Mouse (Mus musculus) neural tube, embryonic 11.5 days (tissue): ENCODE measurements around the gene Gnl3. TPM values are rescaled to one million over a fixed set of nuclear protein-coding genes. Genes with fewer than 3 reads are reported as not detected.

Source experiments
- ATAC-seq: fragments of 200-750 bp; cut with Nextera tagmentation; 2 replicates; pipeline ENCODE4 v1.8.0; 2017; ENCODE audit warnings: moderate number of reproducible peaks, mild to moderate bottlenecking, moderate TSS enrichment, moderate library complexity; ENCODE audit not compliant: insufficient read depth, low FRiP score, low TSS enrichment
- DNase-seq: peaks from one replicate; pipeline ENCODE4 v3.0.0-alpha.2; 2015; ENCODE audit warnings: low spot score
- H3K27ac ChIP-seq: fragments of 300-500 bp; sonication (generic); 2 replicates; pipeline ENCODE4 v1.5.1; 2014; ENCODE audit warnings: low read depth, mild to moderate bottlenecking, low read length
- H3K27me3 ChIP-seq: fragments of 300-500 bp; sonication (generic); 2 replicates; pipeline ENCODE4 v1.6.1; 2014; ENCODE audit warnings: mild to moderate bottlenecking, low read length, mixed read lengths; ENCODE audit not compliant: control insufficient read depth, insufficient read depth
- H3K36me3 ChIP-seq: fragments of 300-500 bp; sonication (generic); 2 replicates; pipeline ENCODE4 v1.6.1; 2014; ENCODE audit warnings: mild to moderate bottlenecking, low read length, moderate library complexity, mixed read lengths; ENCODE audit not compliant: control insufficient read depth, insufficient read depth
- H3K4me1 ChIP-seq: fragments of 300-500 bp; sonication (generic); 2 replicates; pipeline ENCODE4 v1.6.1; 2014; ENCODE audit warnings: low read length, mixed read lengths; ENCODE audit not compliant: control insufficient read depth, insufficient read depth
- H3K4me2 ChIP-seq: fragments of 300-500 bp; sonication (generic); 2 replicates; pipeline ENCODE4 v1.6.1; 2014; ENCODE audit warnings: low read depth, mild to moderate bottlenecking, moderate library complexity
- H3K4me3 ChIP-seq: fragments of 300-500 bp; sonication (generic); 2 replicates; pipeline ENCODE4 v1.5.1; 2014; ENCODE audit warnings: low read depth, low read length
- H3K9ac ChIP-seq: fragments of 300-500 bp; sonication (generic); 2 replicates; pipeline ENCODE4 v1.6.1; 2014; ENCODE audit warnings: mild to moderate bottlenecking, low read length
- H3K9me3 ChIP-seq: fragments of 300-500 bp; sonication (generic); 2 replicates; pipeline ENCODE4 v1.6.1; 2016; ENCODE audit warnings: low read length; ENCODE audit not compliant: control insufficient read depth
- WGBS: fragments of 180-500 bp; shearing (Covaris S2); extraction: QIAGEN DNeasy Blood & Tissue Kit; methylation state at CpG from one replicate; pipeline ENCODE4 v1.1.7; 2014; 5-methylcytosine and 5-hydroxymethylcytosine counted together
- polyA plus RNA-seq: library from polyadenylated mRNA; unstranded; fragments of >200 nt; fragmentation: Nextera tagmentation; extraction: Ambion mirVana; gene quantifications from 2 replicates; pipeline ENCODE4 v1.2.1, GENCODE M21; 2014

Gene Gnl3
- polyA plus RNA-seq, 1 experiment from 2014 or later = 101 TPM

DNA sequence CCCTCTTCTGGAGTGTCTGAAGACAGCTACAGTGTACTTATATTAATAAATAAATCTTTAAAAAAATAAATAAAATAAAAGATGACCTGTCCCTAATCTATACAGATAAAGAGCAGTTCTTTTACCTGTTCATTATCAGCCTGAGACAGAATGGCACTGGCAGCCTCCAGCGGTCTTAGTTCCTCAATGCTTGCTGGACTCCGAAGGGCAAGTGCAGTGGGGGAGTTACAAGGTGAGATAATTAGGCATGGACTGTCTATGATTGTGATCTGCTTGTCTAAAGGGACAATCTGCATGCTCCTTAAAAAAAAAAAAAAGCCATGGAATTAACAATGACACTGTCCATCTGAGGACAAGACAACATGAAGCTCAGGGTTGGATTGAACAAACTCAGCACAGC is 5.0 kb downstream of the Gnl3 start:
- peaks cover 27% of the 10 kb centered on the region for H3K36me3 ChIP-seq
- no peak overlapping the region for H3K4me2 ChIP-seq
- WGBS = 100% methylated on average over 2 of the region's 2 CpGs
- peaks cover 9% of the 10 kb centered on the region for H3K4me1 ChIP-seq
- no peak overlapping the region for H3K9ac ChIP-seq
- H3K4me3 ChIP-seq = no peak overlapping the region
- DNase-seq (no peak), ATAC-seq (no peak)
- H3K27me3 ChIP-seq = no peaks in the 10 kb centered on the region
- H3K9me3 ChIP-seq = no peaks in the 10 kb centered on the region
- no peak overlapping the region for H3K27ac ChIP-seq

DNA sequence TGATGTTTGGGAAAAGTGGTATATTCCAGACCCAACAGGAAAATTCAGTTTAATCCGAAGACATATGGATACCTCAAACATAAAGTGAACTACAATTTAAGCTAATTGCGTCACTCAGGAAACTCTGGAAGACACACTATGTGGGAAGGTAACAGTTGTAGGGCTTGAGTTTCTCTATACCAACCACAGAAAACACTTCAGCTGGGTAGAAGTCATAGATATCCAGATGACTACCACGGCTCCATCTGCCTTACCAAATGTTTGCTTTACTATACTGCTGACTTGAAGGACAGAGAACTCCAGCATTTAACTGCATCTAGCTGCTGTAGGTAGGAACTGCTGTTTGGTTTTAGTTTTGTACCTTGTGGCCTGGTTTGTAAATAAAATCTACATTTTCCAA is 7.4 kb downstream of the Gnl3 start:
- Histone ChIP-seq H3K36me3 (peaks cover 24% of the 10 kb centered on the region), H3K9me3 (no peaks in the 10 kb centered on the region), H3K4me3 (no peak overlapping the region), H3K27me3 (no peaks in the 10 kb centered on the region), H3K27ac (no peak overlapping the region), H3K4me2 (no peak overlapping the region), H3K4me1 (no peaks in the 10 kb centered on the region), H3K9ac (no peak overlapping the region)
- ATAC-seq (no peak), DNase-seq (no peak)
- whole genome bisulfite sequencing = 98% methylated on average over 3 of the region's 3 CpGs

DNA sequence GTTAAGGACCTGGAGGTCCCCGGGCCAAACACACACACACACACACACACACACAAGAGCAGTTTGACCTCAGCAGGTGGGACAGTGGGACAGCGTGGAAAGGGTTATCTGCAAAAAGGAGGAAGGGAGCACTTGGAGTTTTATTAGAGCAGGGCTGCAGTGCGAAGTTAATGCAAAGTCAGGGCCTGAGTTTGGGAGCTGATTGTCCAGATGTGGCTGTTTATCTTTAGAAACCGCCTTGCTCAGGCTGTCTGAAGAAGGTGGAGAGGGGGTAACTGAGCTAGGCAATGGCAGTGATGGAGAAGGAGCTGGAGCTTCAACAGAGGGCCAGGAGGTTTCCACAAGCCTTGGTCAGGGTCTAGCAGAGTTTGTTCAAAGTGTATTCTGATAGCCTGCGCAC is 12.2 kb downstream of the Gnl3 start:
- ATAC-seq = no peak
- WGBS = 75% methylated on average over 5 of the region's 5 CpGs

DNA sequence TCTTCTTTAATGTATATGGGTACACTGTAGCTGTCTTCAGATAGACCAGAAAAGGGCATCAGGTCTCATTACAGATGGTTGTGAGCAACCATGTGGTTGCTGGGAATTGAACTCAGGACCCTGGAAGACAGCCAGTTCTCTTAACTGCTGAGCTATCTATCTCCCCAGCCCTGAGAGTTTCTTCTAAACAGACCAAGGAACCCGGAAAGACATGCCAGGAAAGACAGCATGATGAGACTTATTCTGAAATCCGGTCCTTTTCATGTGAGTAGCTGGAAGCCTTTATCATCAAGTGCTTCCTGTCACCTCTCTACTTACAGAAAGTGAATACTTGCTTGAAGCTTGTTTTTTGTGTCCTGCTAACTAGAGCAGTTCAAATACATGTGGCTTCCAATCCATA is 14.4 kb downstream of the Gnl3 start:
- 87% methylated on average over 2 of the region's 2 CpGs for WGBS
- ATAC-seq (no peak), DNase-seq (no peak)
- no peak overlapping the region for H3K27ac ChIP-seq
- no peaks in the 10 kb centered on the region for H3K27me3 ChIP-seq
- no peak overlapping the region for H3K9ac ChIP-seq
- peaks cover 11% of the 10 kb centered on the region for H3K4me1 ChIP-seq
- H3K9me3 ChIP-seq = no peaks in the 10 kb centered on the region
- H3K4me3 ChIP-seq = no peak overlapping the region
- H3K36me3 ChIP-seq = no peaks in the 10 kb centered on the region
- no peak overlapping the region for H3K4me2 ChIP-seq

More for the DNA sequence above, 12.2 kb downstream of the Gnl3 start:
- no peak for DNase-seq
- peaks cover 6% of the 10 kb centered on the region for H3K36me3 ChIP-seq
- H3K4me3 ChIP-seq = no peak overlapping the region
- H3K4me1 ChIP-seq = peaks cover 5% of the 10 kb centered on the region
- no peaks in the 10 kb centered on the region for H3K9me3 ChIP-seq
- H3K27me3 ChIP-seq = no peaks in the 10 kb centered on the region
- H3K9ac ChIP-seq = no peak overlapping the region
- H3K27ac ChIP-seq = no peak overlapping the region
- no peak overlapping the region for H3K4me2 ChIP-seq

DNA sequence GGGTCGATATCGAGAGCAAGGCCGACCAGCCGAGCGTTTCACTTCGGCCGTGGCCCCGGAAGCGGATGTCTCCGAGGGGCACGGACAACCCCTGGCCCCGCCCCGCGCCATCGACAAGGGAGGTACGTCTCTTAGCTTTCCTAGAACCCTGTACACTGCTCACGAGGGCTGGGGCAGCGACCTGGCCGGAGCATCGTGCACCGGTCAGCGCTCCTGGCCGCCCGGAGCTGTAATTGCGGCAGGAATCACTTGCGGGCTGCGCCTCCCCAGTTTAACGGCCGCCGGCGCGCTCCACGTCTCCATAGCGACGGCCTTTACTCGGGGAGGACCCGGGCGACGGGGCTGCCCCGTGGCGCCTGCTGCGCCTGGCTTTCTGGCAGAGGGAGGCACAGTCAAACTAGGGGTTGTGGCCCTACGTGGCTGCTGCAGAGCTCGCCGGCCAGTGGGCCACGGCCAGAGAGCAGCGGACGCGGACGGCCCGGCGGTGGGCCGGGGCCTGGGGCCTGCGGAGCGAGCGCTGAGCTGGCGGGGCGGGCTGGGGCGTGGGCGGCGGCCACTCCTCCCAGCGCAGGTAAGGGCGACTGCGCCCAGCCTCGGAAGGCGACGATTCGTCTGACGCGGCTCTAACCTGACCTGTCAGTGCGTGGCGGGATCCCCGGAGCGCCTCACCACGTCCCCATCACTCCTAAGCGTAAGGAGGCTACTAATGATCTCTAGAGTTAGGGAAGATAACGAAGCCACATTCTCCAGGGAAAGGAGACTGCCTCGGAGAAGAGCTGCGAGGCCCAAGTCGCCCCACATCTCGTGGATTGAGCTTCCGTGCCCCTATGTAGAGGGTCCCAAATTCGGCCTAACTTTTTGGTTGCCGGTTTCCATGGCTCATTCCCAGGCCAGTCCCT is 17.4 kb downstream of the Gnl3 start, which contains the start of the genes Glt8d1 and Spcs1:
Gene Glt8d1 (plus strand): TSS at position 94 of the 899 bp plus-strand sequence.
Gene Spcs1 (minus strand): TSS at position 366 of the 899 bp plus-strand sequence.
- peaks cover 11% of the 10 kb centered on the region for H3K4me1 ChIP-seq
- peak within 1 kb of the TSS; percentile 89 for H3K4me3 ChIP-seq
- DNase-seq = peak; percentile 88
- peak within 1 kb of the TSS; percentile 84 for H3K27ac ChIP-seq
- H3K9me3 ChIP-seq = no peaks in the 10 kb centered on the region
- peak; percentile 94 for ATAC-seq
- WGBS = under 1% methylated on average over 82 of the region's 84 CpGs
- no peaks in the 10 kb centered on the region for H3K27me3 ChIP-seq
- H3K4me2 ChIP-seq = peak within 1 kb of the TSS; percentile 54
- peak within 1 kb of the TSS; percentile 88 for H3K9ac ChIP-seq
- H3K36me3 ChIP-seq = no peaks in the 10 kb centered on the region

DNA sequence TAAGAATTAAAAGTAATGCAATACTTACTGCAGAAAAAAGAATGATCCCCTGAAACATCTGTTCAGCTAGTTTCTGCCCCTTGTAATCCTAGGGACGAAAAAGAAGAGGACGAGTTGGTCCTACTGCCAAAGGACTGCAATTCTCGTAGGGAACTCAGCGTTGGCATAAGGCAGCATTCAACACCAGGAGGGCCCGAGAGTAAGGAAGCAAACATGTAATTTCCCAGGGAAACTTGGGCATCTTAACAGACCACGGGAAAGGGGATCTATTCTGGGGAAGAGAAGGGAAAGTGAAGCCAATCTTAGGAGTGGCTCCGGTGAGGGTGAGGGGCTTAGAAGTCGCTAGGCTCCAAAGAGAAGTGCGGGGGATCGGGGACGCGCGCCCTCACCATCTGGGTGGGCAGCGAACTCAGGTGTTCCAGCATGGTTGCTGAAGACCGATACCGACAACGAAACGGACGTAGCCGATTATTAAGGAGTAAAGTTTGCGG is 18.1 kb downstream of the Gnl3 start:
- Histone ChIP-seq H3K4me3 (peak overlapping the region; percentile 89), H3K4me1 (peaks cover 11% of the 10 kb centered on the region), H3K36me3 (no peaks in the 10 kb centered on the region), H3K27me3 (no peaks in the 10 kb centered on the region), H3K27ac (peak overlapping the region; percentile 84; the same call in 1 of the 2 replicates), H3K9ac (peak overlapping the region; percentile 88), H3K9me3 (no peaks in the 10 kb centered on the region), H3K4me2 (peak overlapping the region; percentile 54)
- DNase-seq = no peak
- 2% methylated on average over 21 of the region's 21 CpGs for WGBS
- ATAC-seq = peak; percentile 18; the same call in 1 of the 2 replicates

DNA sequence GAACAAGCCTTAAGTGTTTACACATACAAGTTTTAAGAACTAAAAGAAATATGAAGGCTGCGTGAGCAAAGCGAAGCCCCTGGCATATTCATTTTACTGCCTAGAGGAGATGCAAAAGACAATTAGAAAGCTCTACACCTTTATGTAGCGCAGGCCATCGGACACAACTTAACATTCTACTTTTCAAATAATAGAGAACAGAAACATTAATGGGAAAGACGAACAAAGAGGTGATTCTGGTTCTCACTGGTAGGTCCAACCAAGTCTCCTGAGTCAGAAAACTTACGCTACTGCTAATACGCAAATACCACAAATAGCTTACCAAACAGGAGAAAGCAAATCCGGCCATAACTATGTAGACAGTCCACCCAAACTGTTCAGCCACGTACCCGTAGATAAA is 18.6 kb downstream of the Gnl3 start:
- Histone ChIP-seq H3K27ac (no peak overlapping the region), H3K9ac (peak overlapping the region; percentile 88), H3K4me3 (peak overlapping the region; percentile 89), H3K36me3 (no peaks in the 10 kb centered on the region), H3K4me2 (peak overlapping the region; percentile 54), H3K27me3 (no peaks in the 10 kb centered on the region), H3K9me3 (no peaks in the 10 kb centered on the region), H3K4me1 (peaks cover 11% of the 10 kb centered on the region)
- WGBS = 68% methylated on average over 10 of the region's 10 CpGs
- ATAC-seq (no peak), DNase-seq (no peak)

DNA sequence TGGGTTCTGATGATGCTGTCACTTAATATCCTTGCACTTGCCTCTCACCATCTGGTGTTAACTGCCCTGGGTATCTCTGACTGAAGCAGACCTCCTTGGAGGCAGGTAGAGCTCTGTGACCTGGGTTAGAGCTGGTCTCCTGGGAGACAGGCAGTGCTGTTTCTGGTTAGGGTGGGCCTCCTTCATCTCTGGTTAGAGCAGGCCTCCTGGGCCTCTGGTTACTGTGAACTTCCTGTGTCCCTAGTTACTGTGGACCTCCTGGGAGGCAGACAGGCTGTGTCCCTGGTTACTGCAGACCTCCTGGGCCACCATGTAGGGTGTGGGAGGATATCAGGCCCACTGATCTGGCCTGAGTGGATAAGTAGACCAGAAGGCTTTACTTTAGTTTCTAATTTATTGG is 22.5 kb downstream of the Gnl3 start:
- Histone ChIP-seq H3K9me3 (no peaks in the 10 kb centered on the region), H3K4me1 (peaks cover 6% of the 10 kb centered on the region; the same call in 1 of the 2 replicates), H3K9ac (no peak overlapping the region), H3K4me2 (no peak overlapping the region), H3K27me3 (no peaks in the 10 kb centered on the region), H3K36me3 (no peaks in the 10 kb centered on the region), H3K4me3 (no peak overlapping the region), H3K27ac (no peak overlapping the region)
- ATAC-seq (no peak), DNase-seq (no peak)

DNA sequence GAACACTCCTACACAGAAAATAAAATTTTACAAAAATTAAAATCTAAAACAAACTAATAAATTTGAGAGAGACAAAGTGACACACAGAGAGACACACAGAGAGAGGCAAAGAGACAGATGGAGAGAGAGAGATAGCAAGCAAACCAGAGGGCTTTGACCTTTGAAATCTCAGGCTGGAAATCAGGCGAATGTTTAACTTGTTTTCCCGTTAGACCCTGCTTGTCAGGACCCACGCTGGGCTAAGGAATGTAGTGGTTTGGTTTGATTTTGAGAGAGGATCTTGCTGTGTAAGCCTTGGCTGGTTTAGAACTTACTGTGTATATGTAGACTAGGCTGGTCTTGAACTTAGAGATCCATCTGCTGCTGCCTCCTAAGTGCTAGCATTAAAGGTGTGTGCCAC is 42.7 kb downstream of the Gnl3 start:
- Histone ChIP-seq H3K27me3 (no peaks in the 10 kb centered on the region), H3K4me2 (no peak overlapping the region), H3K4me3 (no peak overlapping the region), H3K9ac (no peak overlapping the region), H3K36me3 (peaks cover 2% of the 10 kb centered on the region; the same call in 1 of the 2 replicates), H3K4me1 (no peaks in the 10 kb centered on the region), H3K9me3 (no peaks in the 10 kb centered on the region), H3K27ac (no peak overlapping the region)
- no peak for DNase-seq
- WGBS = 80% methylated on average over 3 of the region's 3 CpGs
- no peak for ATAC-seq
